Mouse (Mus musculus) lung, adult 2 months (tissue): ENCODE data around the gene Cish. TPM values are rescaled to one million over a fixed set of nuclear protein-coding genes. Genes with fewer than 3 reads are reported as not detected.

Experiments
- DNase-seq: peaks from one replicate; pipeline ENCODE4 v3.0.0; 2022
- H3K4me1 ChIP-seq: fragments of 200-500 bp; 2 replicates; pipeline ENCODE4 v1.6.1; 2011; ENCODE audit warnings: low read length; ENCODE audit not compliant: control insufficient read depth, insufficient read depth
- H3K4me3 ChIP-seq: fragments of 200-500 bp; replicated peaks from 2 replicates; pipeline ENCODE3; 2011; ENCODE audit warnings: low read depth, mild to moderate bottlenecking, control low read depth, low read length; ENCODE audit errors: extremely low read depth
- CTCF ChIP-seq: fragments of 200-500 bp; IDR thresholded peaks from 2 replicates; pipeline ENCODE4 v1.5.1; 2011; ENCODE audit warnings: mild to moderate bottlenecking, low read length, control low read depth; ENCODE audit not compliant: insufficient read depth
- POLR2A ChIP-seq: fragments of 200-500 bp; IDR thresholded peaks from 2 replicates; pipeline ENCODE4 v1.6.1; 2011; ENCODE audit warnings: low read depth, mild to moderate bottlenecking, control low read depth, low read length, borderline replicate concordance; ENCODE audit errors: extremely low read depth
- WGBS: fragments of 180-500 bp; shearing (Covaris S2); methylation state at CpG from one replicate; pipeline ENCODE4 v1.1.7; 2018; 5-methylcytosine and 5-hydroxymethylcytosine counted together
- polyA plus RNA-seq: library from polyadenylated mRNA; depleted of rRNA; stranded (reverse); fragments of >200 nt; gene quantifications from 2 replicates; pipeline ENCODE4 v1.2.3, GENCODE M21; 2012; rRNA removed

The Cish gene
- polyA plus RNA-seq, 1 experiment = 61.1 TPM

- no peak for TF ChIP-seq CTCF
- no peak for TF ChIP-seq POLR2A
- H3K4me1 ChIP-seq = peaks cover 4% of the 10 kb centered on the region
- no peak for DNase-seq
- H3K4me3 ChIP-seq = peak overlapping the region; percentile 95
- WGBS = 46% methylated on average over 12 of the region's 12 CpGs
Observed at GRCm38 (mm10) chr9:107340911-107341645, 45.3 kb downstream of the Cish start.

GRCm38 (mm10) chr9:107342201-107342709, 46.4 kb downstream of the Cish start:
- WGBS = 86% methylated on average over 11 of the region's 11 CpGs
- Histone ChIP-seq H3K4me3 (no peak overlapping the region), H3K4me1 (peaks cover 4% of the 10 kb centered on the region)
- TF ChIP-seq CTCF (no peak), POLR2A (no peak)
- DNase-seq = no peak

GRCm38 (mm10) chr9:107343146-107343943, 47.5 kb downstream of the Cish start:
- Histone ChIP-seq H3K4me1 (no peaks in the 10 kb centered on the region), H3K4me3 (no peak overlapping the region)
- WGBS = 59% methylated on average over 8 of the region's 8 CpGs
- TF ChIP-seq POLR2A (no peak), CTCF (no peak)
- no peak for DNase-seq

- Histone ChIP-seq H3K4me3 (no peak overlapping the region), H3K4me1 (no peaks in the 10 kb centered on the region)
- no peak for DNase-seq
- no peak for TF ChIP-seq POLR2A
- no peak for TF ChIP-seq CTCF
- 70% methylated on average over 6 of the region's 6 CpGs for WGBS
Observed at GRCm38 (mm10) chr9:107344027-107344426, 48.2 kb downstream of the Cish start.

GRCm38 (mm10) chr9:107346081-107346480, 50.3 kb downstream of the Cish start:
- no peak for TF ChIP-seq POLR2A
- no peak for TF ChIP-seq CTCF
- H3K4me3 ChIP-seq = no peak overlapping the region
- WGBS = 86% methylated on average over 8 of the region's 8 CpGs
- DNase-seq = no peak
- no peaks in the 10 kb centered on the region for H3K4me1 ChIP-seq

- no peak for TF ChIP-seq CTCF
- no peak for TF ChIP-seq POLR2A
- no peak for DNase-seq
- no peaks in the 10 kb centered on the region for H3K4me1 ChIP-seq
- 70% methylated on average over 9 of the region's 9 CpGs for WGBS
- no peak overlapping the region for H3K4me3 ChIP-seq
Observed at GRCm38 (mm10) chr9:107347586-107348183, 51.9 kb downstream of the Cish start.

GRCm38 (mm10) chr9:107349321-107349720, 53.5 kb downstream of the Cish start:
- H3K4me3 ChIP-seq = no peak overlapping the region
- DNase-seq = no peak
- WGBS = 60% methylated on average over 7 of the region's 7 CpGs
- H3K4me1 ChIP-seq = no peaks in the 10 kb centered on the region
- TF ChIP-seq CTCF (no peak), POLR2A (no peak)

Other genes starting within 250 kb of the Cish start
- 0.09 and 0.18 TPM in 2 replicates for gene Dock3, start 64.1 kb upstream of the Cish start, polyA plus RNA-seq
- 29.3 and 41.1 TPM in 2 replicates for gene Mapkapk3, start 6.1 kb upstream of the Cish start, polyA plus RNA-seq
- gene Hemk1, start 42.3 kb downstream of the Cish start, polyA plus RNA-seq = 16.9 and 21.0 TPM in 2 replicates
- gene 6430571L13Rik, start 44.6 kb downstream of the Cish start, polyA plus RNA-seq = 0.34 and 1.1 TPM in 2 replicates
- gene Cacna2d2, start 103.6 kb downstream of the Cish start, polyA plus RNA-seq = 0.72 and 1.2 TPM in 2 replicates
- gene Tmem115, start 237.9 kb downstream of the Cish start, polyA plus RNA-seq = 57.6 and 59.4 TPM in 2 replicates
- 35.6 and 37.1 TPM in 2 replicates for gene Cyb561d2, start 246.2 kb downstream of the Cish start, polyA plus RNA-seq
- gene Nprl2, start 246.2 kb downstream of the Cish start, polyA plus RNA-seq = 24.8 and 31.3 TPM in 2 replicates